Mouse (Mus musculus): ENCODE measurements around the gene Nobox.

The Nobox gene

GRCm38 (mm10) chr6:43309454-43309853, at the start of gene Nobox:
TSS of gene Nobox (minus strand) at chr6:43309554.
- DNase-seq (ENCODE audit: low spot score): no peak

GRCm38 (mm10) chr6:43354562-43355241, 45.3 kb upstream of the Nobox start:
- no peak for DNase-seq (ENCODE audit: low spot score)

- DNase-seq (ENCODE audit: low spot score): no peak
Measured at GRCm38 (mm10) chr6:43353446-43353845, 44.1 kb upstream of the Nobox start.

- DNase-seq (ENCODE audit: low spot score): no peak
Measured at GRCm38 (mm10) chr6:43349083-43349482, 39.7 kb upstream of the Nobox start.

- no peak for DNase-seq (ENCODE audit: low spot score)
Measured at GRCm38 (mm10) chr6:43347637-43348036, 38.3 kb upstream of the Nobox start.

GRCm38 (mm10) chr6:43343006-43343405, 33.7 kb upstream of the Nobox start:
- DNase-seq (ENCODE audit: low spot score): no peak

GRCm38 (mm10) chr6:43342386-43342785, 33.0 kb upstream of the Nobox start:
- no peak for DNase-seq (ENCODE audit: low spot score)

GRCm38 (mm10) chr6:43338804-43339203, 29.4 kb upstream of the Nobox start:
- no peak for DNase-seq (ENCODE audit: low spot score)

GRCm38 (mm10) chr6:43337491-43337961, 28.2 kb upstream of the Nobox start:
- DNase-seq (ENCODE audit: low spot score): no peak

- no peak for DNase-seq (ENCODE audit: low spot score)
Measured at GRCm38 (mm10) chr6:43335619-43336234, 26.4 kb upstream of the Nobox start.

- no peak for DNase-seq (ENCODE audit: low spot score)
Measured at GRCm38 (mm10) chr6:43333479-43333878, 24.1 kb upstream of the Nobox start.

- DNase-seq (ENCODE audit: low spot score): no peak
Measured at GRCm38 (mm10) chr6:43312961-43313656, 3.8 kb upstream of the Nobox start.

- DNase-seq (ENCODE audit: low spot score): no peak
Measured at GRCm38 (mm10) chr6:43312546-43312945, 3.2 kb upstream of the Nobox start.

GRCm38 (mm10) chr6:43310071-43310470, 717 bp upstream of the Nobox start:
- no peak for DNase-seq (ENCODE audit: low spot score)

- DNase-seq (ENCODE audit: low spot score): no peak
Measured at GRCm38 (mm10) chr6:43297508-43297850, 11.9 kb downstream of the Nobox start.

- DNase-seq (ENCODE audit: low spot score): no peak
Measured at GRCm38 (mm10) chr6:43296798-43297507, 12.4 kb downstream of the Nobox start.

GRCm38 (mm10) chr6:43295908-43296307, 13.4 kb downstream of the Nobox start:
- DNase-seq (ENCODE audit: low spot score): no peak

- DNase-seq (ENCODE audit: low spot score): no peak
Measured at GRCm38 (mm10) chr6:43293175-43293574, 16.2 kb downstream of the Nobox start.

- DNase-seq (ENCODE audit: low spot score): no peak
Measured at GRCm38 (mm10) chr6:43292471-43293076, 16.8 kb downstream of the Nobox start.

GRCm38 (mm10) chr6:43292041-43292440, 17.3 kb downstream of the Nobox start:
- DNase-seq (ENCODE audit: low spot score): no peak

- DNase-seq (ENCODE audit: low spot score): no peak
Measured at GRCm38 (mm10) chr6:43280481-43280880, 28.9 kb downstream of the Nobox start.

GRCm38 (mm10) chr6:43278247-43278646, 31.1 kb downstream of the Nobox start:
- no peak for DNase-seq (ENCODE audit: low spot score)
